Mouse (Mus musculus) liver (tissue): Measurements from ENCODE around the gene Cstf1.

ENCODE experiments used
- DNase-seq: peaks from one replicate; pipeline ENCODE4 v3.0.0-alpha.2; 2020; ENCODE audit warnings: mixed read lengths

Gene Cstf1

DNA sequence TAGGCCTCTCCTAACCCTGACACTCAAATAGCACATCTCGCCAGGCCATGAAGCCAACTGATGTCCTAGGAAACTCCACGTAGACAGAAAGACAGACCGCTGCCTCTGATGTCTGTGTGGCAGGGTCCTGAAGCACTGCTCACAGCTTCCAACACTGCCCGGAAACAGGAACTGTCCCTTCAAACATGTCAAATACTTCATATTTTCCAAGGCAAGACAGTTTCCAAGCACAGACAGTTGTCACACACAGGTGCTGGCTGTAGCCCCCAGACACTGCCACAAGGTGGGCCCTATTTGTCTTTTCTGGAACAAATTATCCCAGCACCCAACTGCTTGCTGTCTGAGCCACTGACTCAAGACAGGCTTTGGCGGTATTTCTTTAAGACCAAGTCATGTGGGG is 47.7 kb downstream of the Cstf1 start:
- DNase-seq, result no peak

DNA sequence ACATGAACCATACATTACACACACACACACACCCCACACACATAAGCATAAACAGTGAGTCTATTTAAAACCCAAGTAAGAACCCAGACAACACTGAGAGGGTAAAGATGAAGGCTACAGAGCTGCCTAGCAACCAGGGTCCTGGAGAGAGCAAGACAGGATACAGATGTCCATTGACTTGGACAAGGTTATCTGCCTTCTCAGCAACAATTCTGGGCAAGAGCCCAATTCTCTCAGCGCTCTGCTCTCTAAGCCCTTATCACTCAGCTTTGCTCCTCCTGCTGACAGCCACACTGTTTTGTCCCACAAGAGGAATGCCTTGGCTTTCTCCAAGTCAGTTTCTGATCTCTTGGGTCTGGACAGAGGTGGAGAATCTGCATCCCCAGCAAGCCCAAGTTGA is 60.1 kb downstream of the Cstf1 start:
- DNase-seq, result no peak
